ENCODE assay signal across 11 mouse cellular contexts in the genomic region with DNA sequence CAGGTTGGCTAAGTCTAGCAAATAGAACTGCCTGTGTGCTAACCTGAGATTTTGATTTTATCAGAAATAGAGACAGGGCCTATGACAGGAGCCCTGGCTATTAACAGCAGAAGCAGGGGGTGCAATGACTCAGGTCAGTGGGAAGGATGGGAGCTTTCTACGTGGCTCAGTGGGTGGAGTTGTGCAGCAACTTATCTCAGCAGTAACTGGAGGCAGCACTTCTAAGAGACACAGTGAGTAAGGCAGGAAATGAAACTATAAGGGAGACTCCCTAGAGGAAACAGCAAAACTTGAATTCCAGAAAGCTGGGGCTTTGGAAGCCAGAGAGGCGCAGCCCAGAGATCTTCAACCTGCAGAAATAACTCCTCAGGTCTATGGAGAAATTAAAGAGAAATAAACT. TPM values are rescaled to one million over a fixed set of nuclear protein-coding genes. Genes with fewer than 3 reads are reported as not detected.
DNase-seq lines count a peak whose midpoint lies in the region; ATAC-seq lines count a peak whose summit lies in the region.
"Had no signal": no experiment of that assay in that cellular context is flagged by ENCODE, and none has a peak within 500 bp of the region (broad histone marks: within the 10 kb centered on the region; RNA-seq: fewer than 3 reads in every experiment).

No protein-coding gene starts in this region.

- no peak overlapping the region for H3K4me2 ChIP-seq in liver, embryonic 16.5 days (ENCODE audit: low read depth, low read length)
- H3K4me2 ChIP-seq in neural tube, embryonic 15.5 days: no peak overlapping the region
- H3K4me2 ChIP-seq: embryonic facial prominence, embryonic 15.5 days; limb, embryonic 15.5 days had no signal

- H3K36me3 ChIP-seq in liver, embryonic 16.5 days (ENCODE audit: control insufficient read depth, insufficient read depth): no peaks in the 10 kb centered on the region
- no peaks in the 10 kb centered on the region for H3K36me3 ChIP-seq in midbrain, embryonic 10.5 days
- no peaks in the 10 kb centered on the region for H3K36me3 ChIP-seq in neural tube, embryonic 15.5 days
- H3K36me3 ChIP-seq: embryonic facial prominence, embryonic 15.5 days; limb, embryonic 15.5 days had no signal

- no peaks in the 10 kb centered on the region for H3K9me3 ChIP-seq in liver, embryonic 16.5 days (replicated peaks; ENCODE audit: control insufficient read depth, low read length)
- H3K9me3 ChIP-seq in midbrain, embryonic 10.5 days (replicated peaks): no peaks in the 10 kb centered on the region
- H3K9me3 ChIP-seq in neural tube, embryonic 15.5 days (replicated peaks): no peaks in the 10 kb centered on the region
- H3K9me3 ChIP-seq: embryonic facial prominence, embryonic 15.5 days; limb, embryonic 15.5 days had no signal

- peaks cover 5% of the 10 kb centered on the region for H3K27me3 ChIP-seq in liver, embryonic 16.5 days (ENCODE audit: control insufficient read depth, insufficient read depth, low read depth, low read length)
- no peaks in the 10 kb centered on the region for H3K27me3 ChIP-seq in midbrain, embryonic 10.5 days (ENCODE audit: low read depth, poor library complexity, severe bottlenecking)
- no peaks in the 10 kb centered on the region for H3K27me3 ChIP-seq in neural tube, embryonic 15.5 days (replicated peaks)
- H3K27me3 ChIP-seq: embryonic facial prominence, embryonic 15.5 days; limb, embryonic 15.5 days had no signal

- no peak overlapping the region for H3K4me3 ChIP-seq in liver, embryonic 16.5 days (ENCODE audit: low read depth, low read length)
- H3K4me3 ChIP-seq in midbrain, embryonic 10.5 days: no peak overlapping the region
- H3K4me3 ChIP-seq in neural tube, embryonic 15.5 days (replicated peaks): no peak overlapping the region
- H3K4me3 ChIP-seq: embryonic facial prominence, embryonic 15.5 days; limb, embryonic 15.5 days had no signal

- no peak overlapping the region for H3K9ac ChIP-seq in liver, embryonic 16.5 days (ENCODE audit: low read depth, low read length)
- H3K9ac ChIP-seq in neural tube, embryonic 15.5 days (replicated peaks): no peak overlapping the region
- H3K9ac ChIP-seq: embryonic facial prominence, embryonic 15.5 days; limb, embryonic 15.5 days had no signal

- ATAC-seq in liver, embryonic 16.5 days (ENCODE audit: low read depth): peak; percentile 83
- ATAC-seq in neural tube, embryonic 15.5 days (ENCODE audit: low FRiP score): no peak

- WGBS in liver, embryonic 16.5 days (ENCODE audit: insufficient replicate concordance): 25% methylated on average over 2 of the region's 2 CpGs
- WGBS in midbrain, embryonic 10.5 days: 53% methylated on average over 2 of the region's 2 CpGs
- WGBS in neural tube, embryonic 15.5 days: 60% methylated on average over 2 of the region's 2 CpGs

- peaks cover 3% of the 10 kb centered on the region for H3K4me1 ChIP-seq in liver, embryonic 16.5 days (ENCODE audit: control insufficient read depth, low read depth, low read length)
- peaks cover 8% of the 10 kb centered on the region; the same call in 1 of the 2 replicates for H3K4me1 ChIP-seq in midbrain, embryonic 10.5 days
- H3K4me1 ChIP-seq in neural tube, embryonic 15.5 days: no peaks in the 10 kb centered on the region
- H3K4me1 ChIP-seq: embryonic facial prominence, embryonic 15.5 days; limb, embryonic 15.5 days had no signal

- peak; percentile 44 for DNase-seq in 3134 (ENCODE audit: extremely low read depth, insufficient read length, low spot score)
- DNase-seq in 416B (ENCODE audit: low read depth): peak; percentile 66
- peak; percentile 28 for DNase-seq in heart, adult 8-10 months (ENCODE audit: low spot score)
- no peak for DNase-seq in midbrain, embryonic 10.5 days (ENCODE audit: low spot score)
- no peak for DNase-seq in retina, postnatal 1 day
- DNase-seq: adrenal gland, postnatal 10 days; right cerebral cortex, postnatal 14 days had no signal

- H3K27ac ChIP-seq in liver, embryonic 16.5 days (ENCODE audit: low read length): no peak overlapping the region
- H3K27ac ChIP-seq in midbrain, embryonic 10.5 days (replicated peaks): no peak overlapping the region
- H3K27ac ChIP-seq in neural tube, embryonic 15.5 days (replicated peaks): no peak overlapping the region
- H3K27ac ChIP-seq: embryonic facial prominence, embryonic 15.5 days; limb, embryonic 15.5 days had no signal

RNA-seq across cellular contexts. Expression of a gene that starts 8.4 kb away (rescaled TPM):
- 10 to 100 TPM; 11.5 to 13.2 (median 12.2) TPM for total RNA-seq in heart, adult 8-10 months (2022)
- polyA plus RNA-seq in liver, embryonic 16.5 days (2015; fragmentation: Nextera tagmentation; extraction: Ambion mirVana): 9.4 and 9.6 TPM in 2 replicates
- polyA plus RNA-seq in midbrain, embryonic 10.5 days (2016; fragmentation: Nextera tagmentation; extraction: Ambion mirVana): 62.0 and 76.7 TPM in 2 replicates
- polyA plus RNA-seq in neural tube, embryonic 15.5 days (2015; fragmentation: Nextera tagmentation; extraction: Ambion mirVana): 55.6 and 58.0 TPM in 2 replicates

Comparison
In these comparisons a context has a peak if more than half of its experiments do, and no peak if none do; other contexts are left out.
1. DNase-seq: peak in 3134 (single experiment), 416B (single experiment) and heart, adult 8-10 months (single experiment); none in midbrain, embryonic 10.5 days (single experiment) and retina, postnatal 1 day (single experiment).